ENCODE assay signal across 10 mouse cellular contexts in genomic region chr2:17683326-17684040, GRCm38 (mm10). TPM values are rescaled to one million over a fixed set of nuclear protein-coding genes. Genes with fewer than 3 reads are reported as not detected.
DNase-seq lines count a peak whose midpoint lies in the region; ATAC-seq and TF ChIP-seq lines count a peak whose summit lies in the region.
"Had no signal": no experiment of that assay in that cellular context is flagged by ENCODE, and none has a peak within 500 bp of the region (broad histone marks: within the 10 kb centered on the region; RNA-seq: fewer than 3 reads in every experiment).

No protein-coding gene starts in this region.

- H3K36me3 ChIP-seq in limb, embryonic 13.5 days = no peaks in the 10 kb centered on the region
- H3K36me3 ChIP-seq: liver, embryonic 12.5 days had no signal

- peak; percentile 36; the same call in 1 of the 2 replicates for ATAC-seq in limb, embryonic 13.5 days (ENCODE audit: low FRiP score, low read depth)
- no peak for ATAC-seq in megakaryocyte-erythroid progenitor cell, adult 5-6 weeks (replicated peaks; ENCODE audit: low FRiP score, low TSS enrichment, poor library complexity, severe bottlenecking)
- ATAC-seq: liver, embryonic 12.5 days had no signal

- no peak overlapping the region for H3K4me2 ChIP-seq in limb, embryonic 13.5 days (replicated peaks)
- H3K4me2 ChIP-seq: liver, embryonic 12.5 days had no signal

- H3K27me3 ChIP-seq in limb, embryonic 13.5 days = no peaks in the 10 kb centered on the region
- H3K27me3 ChIP-seq: liver, embryonic 12.5 days had no signal

- H3K4me1 ChIP-seq in limb, embryonic 13.5 days = peaks cover 11% of the 10 kb centered on the region
- H3K4me1 ChIP-seq: liver, embryonic 12.5 days had no signal

- H3K4me3 ChIP-seq in left cerebral cortex, adult 2 months = no peak overlapping the region
- no peak overlapping the region for H3K4me3 ChIP-seq in limb, embryonic 13.5 days
- H3K4me3 ChIP-seq: liver, embryonic 12.5 days had no signal

- 53% methylated on average over 4 of the region's 4 CpGs for WGBS in limb, embryonic 13.5 days

- no peak for TF ChIP-seq CTCF in left cerebral cortex, adult 2 months (IDR thresholded peaks at IDR 0.05)

- intact Hi-C loops in left cerebral cortex, adult 2 months (cut with DNase I) = no loop called here
- intact Hi-C loops in heart, postnatal 25 days (cut with DNase I) = no loop called here

- no peak for DNase-seq in left cerebral cortex, adult 2 months (ENCODE audit: extremely low spot score in 1 of 2, low spot score in 2 of 2)
- DNase-seq in left cerebral cortex, adult 8-10 months (ENCODE audit: low spot score in 2 of 2) = no peak
- DNase-seq in cerebellum, adult 11 months = peak; percentile 90
- DNase-seq in cerebellum, adult 9-10 months = peak; percentile 94
- DNase-seq in heart, postnatal 25 days (ENCODE audit: low spot score) = no peak
- DNase-seq: gastrocnemius, postnatal 14 days; kidney, adult 9 months had no signal

- H3K27ac ChIP-seq in left cerebral cortex, adult 2 months = peak overlapping the region; percentile 70
- H3K27ac ChIP-seq in limb, embryonic 13.5 days = peak overlapping the region; percentile 72
- H3K27ac ChIP-seq: liver, embryonic 12.5 days had no signal

- H3K9me3 ChIP-seq in limb, embryonic 13.5 days = no peaks in the 10 kb centered on the region
- H3K9me3 ChIP-seq: liver, embryonic 12.5 days had no signal

- no peak overlapping the region for H3K9ac ChIP-seq in limb, embryonic 13.5 days
- H3K9ac ChIP-seq: liver, embryonic 12.5 days had no signal

RNA-seq across cellular contexts. Expression of gene Nebl, which starts 47.8 kb away (rescaled TPM):
- 10 to 100 TPM; 80.3 to 80.9 TPM for total RNA-seq in left cerebral cortex, adult 2 months (2021)
- total RNA-seq in left cerebral cortex, adult 8-10 months (2022) = 100 to 1,000 TPM in 1 of 4 experiments, 10 to 100 TPM in 3; 82.9 to 102 (median 92.0) TPM
- 16.9 and 20.8 TPM in 2 replicates for polyA plus RNA-seq in limb, embryonic 13.5 days (2015; fragmentation: Nextera tagmentation; extraction: Ambion mirVana)
- 0.28 TPM in 1 of 2 replicates, not detected in the other for total RNA-seq in megakaryocyte-erythroid progenitor cell, adult 5-6 weeks (2014; fragmentation: Nextera tagmentation)
- 0.30 TPM in 1 of 2 replicates, not detected in the other for total RNA-seq in megakaryocyte-erythroid progenitor cell, adult 5-6 weeks (2017)
- total RNA-seq in heart, postnatal 25 days (2021) = 100 to 1,000 TPM; 405 to 439 TPM

Comparison
In these comparisons a context has a peak if more than half of its experiments do, and no peak if none do; other contexts are left out.
1. DNase-seq: peak in cerebellum, adult 11 months (single experiment) and cerebellum, adult 9-10 months (single experiment); none in left cerebral cortex, adult 2 months (0 of 2), left cerebral cortex, adult 8-10 months (0 of 2) and heart, postnatal 25 days (single experiment).
2. RNA of gene Nebl, which starts 47.8 kb away (total RNA-seq): 405 to 439 TPM in heart, postnatal 25 days, 82.9 to 102 TPM in left cerebral cortex, adult 8-10 months and 80.3 to 80.9 TPM in left cerebral cortex, adult 2 months; 0.28 to 0.30 TPM in megakaryocyte-erythroid progenitor cell, adult 5-6 weeks; every median in the first group is over 10 times any median in the second.